Mouse (Mus musculus) C2C12 (cell line): ENCODE results near the gene Ezr.

Experiments
- CEBPB ChIP-seq: IDR thresholded peaks from one replicate; pipeline ENCODE4 v1.6.1; 2011; ENCODE audit warnings: low read depth, mild to moderate bottlenecking, control low read depth, moderate library complexity
- CTCF ChIP-seq: IDR thresholded peaks from one replicate; pipeline ENCODE4 v1.5.1; 2011; ENCODE audit not compliant: control insufficient read depth, insufficient read depth, insufficient read length
- FOSL1 ChIP-seq: IDR thresholded peaks from one replicate; pipeline ENCODE4 v1.8.0; 2011; ENCODE audit warnings: mild to moderate bottlenecking, low read length; ENCODE audit not compliant: poor library complexity, insufficient read depth, severe bottlenecking
- MAX ChIP-seq: IDR thresholded peaks from one replicate; pipeline ENCODE4 v1.6.1; 2011; ENCODE audit warnings: mild to moderate bottlenecking, control low read depth
- MYOD1 ChIP-seq: IDR thresholded peaks from one replicate; pipeline ENCODE4 v1.6.1; 2011; ENCODE audit warnings: low read depth; ENCODE audit not compliant: control insufficient read depth, insufficient read length
- MYOG ChIP-seq: IDR thresholded peaks from one replicate; pipeline ENCODE4 v1.6.1; 2011; ENCODE audit not compliant: control insufficient read depth, insufficient read length; ENCODE audit errors: extremely low read depth
- USF1 ChIP-seq: IDR thresholded peaks from one replicate; pipeline ENCODE4 v1.6.1; 2011; ENCODE audit warnings: low read depth, mild to moderate bottlenecking, control low read depth, moderate library complexity

DNA sequence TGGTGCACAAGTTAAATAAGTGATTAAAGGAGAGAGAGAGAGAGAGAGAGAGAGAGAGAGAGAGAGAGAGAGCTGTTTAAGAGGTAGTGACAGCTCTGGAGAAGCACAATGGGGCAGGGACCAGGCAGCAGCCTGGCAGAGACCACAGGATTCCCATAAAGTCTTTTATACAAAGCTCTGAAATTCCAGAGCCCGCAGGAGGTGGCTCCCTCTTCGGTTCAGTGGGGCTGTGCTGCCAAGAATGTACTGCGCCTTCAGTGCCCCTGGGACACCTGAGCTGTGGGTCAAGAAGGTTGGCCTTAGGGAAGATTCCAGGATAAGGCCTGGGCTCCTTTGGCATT, 30.2 kb upstream of the Ezr start:
- TF ChIP-seq CTCF (no peak), USF1 (no peak), CEBPB (no peak), MYOD1 (no peak), MYOG (no peak), MAX (no peak), FOSL1 (no peak)
